Mouse (Mus musculus) heart, embryonic 15.5 days (tissue): Measurements from ENCODE around the gene Heatr4. TPM values are rescaled to one million over a fixed set of nuclear protein-coding genes. Genes with fewer than 3 reads are reported as not detected.

Experiments used
- ATAC-seq: fragments of 200-750 bp; cut with Nextera tagmentation; replicated peaks from 2 replicates; pipeline ENCODE4 v1.8.0; 2017; ENCODE audit warnings: low read depth, moderate TSS enrichment; ENCODE audit not compliant: insufficient number of reproducible peaks, insufficient read depth, low FRiP score
- H3K27ac ChIP-seq: fragments of 300-500 bp; sonication (generic); 2 replicates; pipeline ENCODE4 v1.5.1; 2015; ENCODE audit warnings: mild to moderate bottlenecking, inconsistent platforms
- H3K27me3 ChIP-seq: fragments of 300-500 bp; sonication (generic); 2 replicates; pipeline ENCODE4 v1.6.1; 2015; ENCODE audit warnings: inconsistent platforms
- H3K36me3 ChIP-seq: fragments of 300-500 bp; sonication (generic); 2 replicates; pipeline ENCODE4 v1.6.1; 2015; ENCODE audit warnings: mild to moderate bottlenecking, inconsistent platforms
- H3K4me1 ChIP-seq: fragments of 300-500 bp; sonication (generic); replicated peaks from 2 replicates; pipeline ENCODE4 v1.6.1; 2015; ENCODE audit warnings: inconsistent platforms
- H3K4me2 ChIP-seq: fragments of 300-500 bp; sonication (generic); 2 replicates; pipeline ENCODE4 v1.6.1; 2015; ENCODE audit warnings: inconsistent platforms, mild to moderate bottlenecking, moderate library complexity
- H3K4me3 ChIP-seq: fragments of 300-500 bp; sonication (generic); 2 replicates; pipeline ENCODE4 v1.5.1; 2015; ENCODE audit warnings: mild to moderate bottlenecking, inconsistent platforms
- H3K9ac ChIP-seq: fragments of 300-500 bp; sonication (generic); 2 replicates; pipeline ENCODE4 v1.6.1; 2015; ENCODE audit warnings: mild to moderate bottlenecking, inconsistent platforms
- H3K9me3 ChIP-seq: fragments of 300-500 bp; sonication (generic); replicated peaks from 2 replicates; pipeline ENCODE4 v1.6.1; 2016; ENCODE audit warnings: inconsistent platforms
- WGBS: fragments of 180-500 bp; shearing (Covaris S2); methylation state at CpG from one replicate; pipeline ENCODE4 v1.1.7; 2015; ENCODE audit warnings: mixed read lengths; 5-methylcytosine and 5-hydroxymethylcytosine counted together
- polyA plus RNA-seq: library from polyadenylated mRNA; unstranded; fragments of >200 nt; fragmentation: Nextera tagmentation; extraction: Ambion mirVana; gene quantifications from 2 replicates; pipeline ENCODE4 v1.2.1, GENCODE M21; 2015

Heatr4 gene
- polyA plus RNA-seq, 1 experiment from 2014 or later, result not detected

DNA sequence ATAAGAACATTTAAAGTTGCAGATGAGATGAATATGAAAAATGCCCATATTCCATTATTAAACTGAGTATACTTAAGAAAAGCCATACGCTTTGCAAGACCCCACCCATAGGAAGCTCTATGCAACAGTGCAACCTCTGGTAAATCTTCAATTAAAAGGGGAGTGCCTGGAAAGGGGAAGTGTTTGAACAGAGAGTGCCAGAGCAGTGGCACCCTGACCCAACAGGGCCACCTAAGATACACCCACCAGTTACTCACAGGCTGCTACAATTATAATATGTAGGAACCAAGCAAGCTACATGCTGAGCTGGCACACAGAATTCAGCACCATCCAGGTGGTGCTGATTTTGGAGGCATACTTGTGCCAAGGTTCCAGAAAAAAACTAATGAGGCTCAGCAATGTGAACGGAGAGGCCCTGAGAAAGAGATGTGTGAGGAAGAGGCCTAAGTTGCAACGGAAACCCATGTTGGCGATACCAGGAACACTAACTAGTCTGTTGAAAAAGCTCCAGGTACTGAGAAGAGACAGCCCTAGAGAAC is 70.4 kb downstream of the Heatr4 start:
- H3K27ac ChIP-seq, result no peak overlapping the region
- no peaks in the 10 kb centered on the region for H3K9me3 ChIP-seq
- peaks cover 16% of the 10 kb centered on the region; the same call in 1 of the 2 replicates for H3K4me1 ChIP-seq
- WGBS, result 88% methylated on average over 4 of the region's 4 CpGs
- H3K9ac ChIP-seq, result no peak overlapping the region
- ATAC-seq, result no peak
- H3K27me3 ChIP-seq, result no peaks in the 10 kb centered on the region
- H3K36me3 ChIP-seq, result no peaks in the 10 kb centered on the region
- H3K4me3 ChIP-seq, result no peak overlapping the region
- H3K4me2 ChIP-seq, result no peak overlapping the region

- Histone ChIP-seq H3K27ac (no peak overlapping the region), H3K4me3 (no peak overlapping the region), H3K4me1 (peaks cover 11% of the 10 kb centered on the region; the same call in 1 of the 2 replicates), H3K9ac (no peak overlapping the region), H3K27me3 (no peaks in the 10 kb centered on the region), H3K4me2 (no peak overlapping the region), H3K9me3 (no peaks in the 10 kb centered on the region), H3K36me3 (no peaks in the 10 kb centered on the region)
- ATAC-seq, result no peak
- WGBS, result 69% methylated on average over 2 of the region's 2 CpGs
Observed at GRCm38 (mm10) chr12:83910451-83910850, 74.2 kb downstream of the Heatr4 start.

Other genes starting within 250 kb of the Heatr4 start
- 0.69 and 1.0 TPM in 2 replicates for gene Papln, start 221.2 kb downstream of the Heatr4 start, polyA plus RNA-seq
- 28.0 and 29.5 TPM in 2 replicates for gene Numb, start 62.9 kb downstream of the Heatr4 start, polyA plus RNA-seq
- gene Riox1, start 34.2 kb downstream of the Heatr4 start, polyA plus RNA-seq, result 7.9 and 10.2 TPM in 2 replicates
- 65.8 and 78.0 TPM in 2 replicates for gene Acot2, start 3.0 kb upstream of the Heatr4 start, polyA plus RNA-seq
- 27.7 and 29.8 TPM in 2 replicates for gene Acot1, start 24.6 kb upstream of the Heatr4 start, polyA plus RNA-seq
- gene Acot4, start 53.5 kb upstream of the Heatr4 start, polyA plus RNA-seq, result 0.16 and 0.29 TPM in 2 replicates
- gene Gm49366, start 54.1 kb upstream of the Heatr4 start, polyA plus RNA-seq, result not detected in 2 replicates
- 0.56 and 0.73 TPM in 2 replicates for gene Acot3, start 67.3 kb upstream of the Heatr4 start, polyA plus RNA-seq
- 0.10 TPM in 1 of 2 replicates, not detected in the other for gene Acot5, start 84.5 kb upstream of the Heatr4 start, polyA plus RNA-seq
- 0.83 and 0.93 TPM in 2 replicates for gene Acot6, start 115.8 kb upstream of the Heatr4 start, polyA plus RNA-seq
- 3.3 TPM in 2 replicates for gene Dnal1, start 129.5 kb upstream of the Heatr4 start, polyA plus RNA-seq
- 0.42 and 0.55 TPM in 2 replicates for gene Pnma1, start 163.6 kb upstream of the Heatr4 start, polyA plus RNA-seq
- 6.0 and 10.0 TPM in 2 replicates for gene Elmsan1, start 234.0 kb upstream of the Heatr4 start, polyA plus RNA-seq